Mouse (Mus musculus) liver, adult 2 months (tissue): ENCODE data around the gene Snx1. TPM values are rescaled to one million over a fixed set of nuclear protein-coding genes. Genes with fewer than 3 reads are reported as not detected.

ENCODE experiments used
- DNase-seq: peaks from one replicate; pipeline ENCODE4 v3.0.0-alpha.2; 2011; ENCODE audit warnings: low read depth, low spot score; ENCODE audit errors: extremely low read depth
- H3K27ac ChIP-seq: fragments of 200-500 bp; replicated peaks from 2 replicates; pipeline ENCODE4 v1.5.1; 2012; ENCODE audit warnings: low read depth, mild to moderate bottlenecking, control low read depth, inconsistent platforms, low read length; ENCODE audit not compliant: insufficient read depth
- H3K27me3 ChIP-seq: fragments of 200-500 bp; 2 replicates; pipeline ENCODE4 v1.6.1; 2012; ENCODE audit warnings: mild to moderate bottlenecking, moderate library complexity, low read length, inconsistent platforms; ENCODE audit not compliant: control insufficient read depth, insufficient read depth
- H3K36me3 ChIP-seq: fragments of 200-500 bp; 2 replicates; pipeline ENCODE4 v1.6.1; 2012; ENCODE audit warnings: low read length, inconsistent platforms; ENCODE audit not compliant: control insufficient read depth, insufficient read depth
- H3K4me1 ChIP-seq: fragments of 200-500 bp; 2 replicates; pipeline ENCODE4 v1.6.1; 2011; ENCODE audit warnings: low read length; ENCODE audit not compliant: control insufficient read depth, insufficient read depth
- H3K4me3 ChIP-seq: fragments of 200-500 bp; 2 replicates; pipeline ENCODE4 v1.5.1; 2011; ENCODE audit warnings: low read depth, mild to moderate bottlenecking, control low read depth, low read length, moderate library complexity; ENCODE audit not compliant: insufficient read depth
- H3K79me2 ChIP-seq: fragments of 200-500 bp; 2 replicates; pipeline ENCODE4 v1.6.1; 2012; ENCODE audit warnings: inconsistent platforms, mild to moderate bottlenecking, low read length, moderate library complexity; ENCODE audit not compliant: control insufficient read depth, insufficient read depth
- H3K9ac ChIP-seq: fragments of 200-500 bp; 2 replicates; pipeline ENCODE4 v1.6.1; 2012; ENCODE audit warnings: low read depth, mild to moderate bottlenecking, control low read depth, inconsistent platforms, low read length
- CTCF ChIP-seq: fragments of 200-500 bp; IDR thresholded peaks from 2 replicates; pipeline ENCODE4 v1.5.1; 2011; ENCODE audit warnings: low read depth, low read length, control low read depth
- POLR2A ChIP-seq: fragments of 200-500 bp; IDR thresholded peaks from 2 replicates; pipeline ENCODE4 v1.6.1; 2011; ENCODE audit warnings: low read length, control low read depth; ENCODE audit not compliant: insufficient read depth; ENCODE audit errors: extremely low read depth
- WGBS: fragments of 180-500 bp; shearing (Covaris S2); methylation state at CpG from one replicate; pipeline ENCODE4 v1.1.7; 2018; 5-methylcytosine and 5-hydroxymethylcytosine counted together
- polyA plus RNA-seq: library from polyadenylated mRNA; depleted of rRNA; stranded (reverse); fragments of >200 nt; gene quantifications from 2 replicates; pipeline ENCODE4 v1.2.3, GENCODE M21; 2012
- total RNA-seq: library from RNA; depleted of rRNA; stranded (reverse); fragments of >200 nt; gene quantifications from 2 replicates; pipeline ENCODE4 v1.2.3, GENCODE M21; 2014

Snx1 gene
- total and polyA plus RNA-seq, 2 experiments = 11.9 to 22.1 TPM

GRCm38 (mm10) chr9:66070151-66070550, 56.2 kb downstream of the Snx1 start:
- 88% methylated on average over 5 of the region's 5 CpGs for WGBS
- no peak overlapping the region for H3K4me3 ChIP-seq
- H3K36me3 ChIP-seq = peaks cover 6% of the 10 kb centered on the region; the same call in 1 of the 2 replicates
- no peaks in the 10 kb centered on the region for H3K27me3 ChIP-seq
- no peak overlapping the region for H3K27ac ChIP-seq
- DNase-seq = no peak
- no peak overlapping the region for H3K9ac ChIP-seq
- peaks cover 8% of the 10 kb centered on the region; the same call in 1 of the 2 replicates for H3K4me1 ChIP-seq
- no peaks in the 10 kb centered on the region for H3K79me2 ChIP-seq
- TF ChIP-seq CTCF (no peak), POLR2A (no peak)

DNA sequence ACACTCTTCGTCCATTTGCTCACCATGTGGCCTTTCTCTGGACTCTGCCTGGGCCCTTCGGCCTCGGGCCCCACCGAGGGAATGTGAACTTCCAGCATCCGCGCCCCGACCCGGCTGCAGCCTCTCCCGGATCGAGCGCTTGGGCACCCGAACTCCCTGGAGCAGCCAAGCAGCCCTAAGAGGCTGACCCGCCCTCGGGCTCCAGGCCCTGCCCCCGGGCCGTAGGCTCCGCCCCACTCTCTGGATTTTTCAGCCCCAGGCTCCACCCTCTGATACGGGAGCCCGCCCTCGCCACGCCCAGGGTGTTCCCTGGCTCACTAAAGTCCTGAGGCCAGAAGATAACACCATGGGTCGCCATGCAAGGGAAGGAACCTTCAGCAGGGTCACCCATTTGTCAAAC, 56.8 kb downstream of the Snx1 start, which contains the start of gene Snx22:
Gene Snx22, minus strand, starts transcription at position 137 of the 400 bp plus-strand sequence.
- Histone ChIP-seq H3K27me3 (no peaks in the 10 kb centered on the region), H3K27ac (no peak within 1 kb of the TSS), H3K79me2 (no peaks in the 10 kb centered on the region), H3K4me1 (peaks cover 8% of the 10 kb centered on the region; the same call in 1 of the 2 replicates), H3K36me3 (peaks cover 7% of the 10 kb centered on the region; the same call in 1 of the 2 replicates), H3K4me3 (peak within 1 kb of the TSS; percentile 25; the same call in 1 of the 2 replicates), H3K9ac (no peak within 1 kb of the TSS)
- under 1% methylated on average over 22 of the region's 22 CpGs for WGBS
- TF ChIP-seq CTCF = no peak
- TF ChIP-seq POLR2A = no peak
- DNase-seq = peak; percentile 76

- no peak for TF ChIP-seq CTCF
- TF ChIP-seq POLR2A = no peak
- no peak for DNase-seq
- Histone ChIP-seq H3K9ac (no peak overlapping the region), H3K27me3 (no peaks in the 10 kb centered on the region), H3K4me1 (peaks cover 8% of the 10 kb centered on the region; the same call in 1 of the 2 replicates), H3K79me2 (no peaks in the 10 kb centered on the region), H3K4me3 (peak overlapping the region; percentile 25; the same call in 1 of the 2 replicates), H3K27ac (no peak overlapping the region), H3K36me3 (peaks cover 12% of the 10 kb centered on the region; the same call in 1 of the 2 replicates)
- WGBS = 3% methylated on average over 30 of the region's 30 CpGs
These were observed 57.4 kb downstream of the Snx1 start for GRCm38 (mm10) chr9:66068971-66069391.

DNA sequence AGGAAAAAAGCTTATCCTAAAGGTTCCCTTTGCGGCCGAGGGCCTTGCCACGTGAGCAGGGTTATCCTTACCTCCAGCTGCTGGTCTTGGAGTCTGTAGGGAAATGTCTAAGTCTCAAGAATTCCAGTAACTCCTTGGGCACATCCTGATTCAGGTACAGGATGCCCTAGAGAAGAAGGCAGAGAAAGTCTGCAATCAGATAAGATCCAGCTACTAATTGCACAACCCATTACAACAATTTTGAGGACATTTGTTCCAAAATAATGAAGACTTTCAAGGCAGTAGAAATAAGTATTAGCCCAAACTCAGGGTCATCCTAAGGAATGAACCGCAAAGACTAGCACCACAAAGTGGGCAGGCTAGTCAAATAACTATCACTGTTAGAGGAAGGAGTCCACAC, 58.3 kb downstream of the Snx1 start:
- no peak for DNase-seq
- H3K9ac ChIP-seq = no peak overlapping the region
- WGBS = 83% methylated on average over 4 of the region's 4 CpGs
- TF ChIP-seq CTCF = no peak
- TF ChIP-seq POLR2A = no peak
- peaks cover 8% of the 10 kb centered on the region; the same call in 1 of the 2 replicates for H3K4me1 ChIP-seq
- no peak overlapping the region for H3K27ac ChIP-seq
- no peaks in the 10 kb centered on the region for H3K79me2 ChIP-seq
- H3K36me3 ChIP-seq = peaks cover 20% of the 10 kb centered on the region
- no peak overlapping the region for H3K4me3 ChIP-seq
- H3K27me3 ChIP-seq = no peaks in the 10 kb centered on the region

- DNase-seq = peak; percentile 33
- 40% methylated on average over 5 of the region's 5 CpGs for WGBS
- Histone ChIP-seq H3K36me3 (peaks cover 26% of the 10 kb centered on the region), H3K79me2 (no peaks in the 10 kb centered on the region), H3K27me3 (no peaks in the 10 kb centered on the region), H3K9ac (no peak overlapping the region), H3K27ac (no peak overlapping the region), H3K4me1 (peaks cover 8% of the 10 kb centered on the region; the same call in 1 of the 2 replicates), H3K4me3 (no peak overlapping the region)
- TF ChIP-seq POLR2A (no peak), CTCF (peak; percentile 85)
These were observed 58.8 kb downstream of the Snx1 start for GRCm38 (mm10) chr9:66067542-66067941.

DNA sequence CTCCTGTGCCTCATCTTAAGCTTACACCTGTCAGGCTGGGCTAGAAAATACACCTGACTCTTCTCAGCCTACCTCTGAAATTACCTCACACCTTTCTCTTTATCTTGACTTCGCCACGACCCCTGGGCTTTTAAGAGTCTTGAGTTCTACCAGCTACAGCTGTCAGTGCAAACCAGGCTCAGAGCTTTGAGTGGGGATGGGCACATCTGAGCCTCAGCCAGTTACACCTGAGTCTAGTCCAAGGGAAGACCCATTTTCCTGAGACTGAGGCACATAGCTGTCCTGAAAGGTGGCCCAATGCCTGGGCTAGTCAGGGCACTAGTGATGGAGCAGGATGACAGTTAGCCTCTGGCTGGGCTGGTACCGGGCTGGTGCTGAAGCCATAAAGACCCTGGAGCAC, 59.6 kb downstream of the Snx1 start:
- H3K4me3 ChIP-seq = no peak overlapping the region
- H3K79me2 ChIP-seq = no peaks in the 10 kb centered on the region
- no peaks in the 10 kb centered on the region for H3K27me3 ChIP-seq
- no peak for DNase-seq
- no peak overlapping the region for H3K27ac ChIP-seq
- peaks cover 28% of the 10 kb centered on the region for H3K36me3 ChIP-seq
- TF ChIP-seq POLR2A (no peak), CTCF (no peak)
- H3K4me1 ChIP-seq = peaks cover 8% of the 10 kb centered on the region; the same call in 1 of the 2 replicates
- WGBS = 94% methylated on average over 3 of the region's 3 CpGs
- no peak overlapping the region for H3K9ac ChIP-seq
